Mouse (Mus musculus): ENCODE measurements around the gene Kdm4c.
A peak's percentile ranks its signal among the peaks of the same experiment; 100 is the strongest.
"Not testable (repeated sequence)": the region's sequence is repeated elsewhere in the genome, so short reads cannot be mapped to it uniquely, and the experiment has no call there.

Kdm4c gene

DNA sequence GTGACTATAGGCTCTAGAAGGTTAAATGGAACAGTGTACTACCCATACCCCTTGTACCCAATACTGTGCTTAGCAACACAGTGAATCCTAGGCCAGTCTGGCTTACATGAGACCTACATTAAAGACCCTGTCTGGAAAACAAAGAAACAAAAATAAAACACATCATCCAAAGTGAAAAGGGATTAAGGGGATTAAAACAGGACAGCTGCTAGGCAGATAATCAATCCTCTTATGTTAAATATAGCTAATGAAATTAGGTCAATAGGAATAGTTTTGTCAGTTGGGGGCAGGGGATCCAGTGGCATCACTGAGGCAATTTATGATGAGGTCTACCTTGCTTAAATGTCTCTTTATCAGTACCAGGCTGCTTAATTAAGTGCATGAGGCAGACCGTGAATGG is at the start of gene Kdm4c:
Kdm4c (plus strand) TSS at position 322 of the 400 bp plus-strand sequence.
- DNase-seq, result no peak

DNA sequence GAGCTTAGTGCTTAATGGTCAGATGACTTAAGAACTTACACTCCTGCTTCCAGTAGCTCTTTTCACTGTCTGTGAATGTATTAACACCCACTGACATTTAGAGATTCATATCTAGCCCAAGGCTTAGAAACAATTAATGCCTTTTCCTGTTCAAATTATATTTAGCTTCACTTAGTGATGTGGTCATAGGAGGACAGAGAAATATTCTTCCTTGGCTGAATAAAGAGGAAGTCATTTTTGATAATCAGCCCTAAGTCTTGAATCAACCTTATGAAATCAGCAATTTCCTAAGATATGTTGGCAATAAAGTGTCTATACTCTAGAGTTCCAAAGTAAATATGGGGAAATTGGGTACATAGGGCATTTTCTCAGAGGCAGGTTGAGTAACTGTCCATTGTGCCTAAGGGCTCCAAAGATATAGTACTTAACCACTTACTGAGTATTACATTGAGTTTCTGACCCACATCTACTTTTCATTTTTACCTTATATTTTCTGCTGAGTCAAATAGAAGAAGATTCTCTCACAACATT is 41.0 kb upstream of the Kdm4c start:
- no peak for DNase-seq

DNA sequence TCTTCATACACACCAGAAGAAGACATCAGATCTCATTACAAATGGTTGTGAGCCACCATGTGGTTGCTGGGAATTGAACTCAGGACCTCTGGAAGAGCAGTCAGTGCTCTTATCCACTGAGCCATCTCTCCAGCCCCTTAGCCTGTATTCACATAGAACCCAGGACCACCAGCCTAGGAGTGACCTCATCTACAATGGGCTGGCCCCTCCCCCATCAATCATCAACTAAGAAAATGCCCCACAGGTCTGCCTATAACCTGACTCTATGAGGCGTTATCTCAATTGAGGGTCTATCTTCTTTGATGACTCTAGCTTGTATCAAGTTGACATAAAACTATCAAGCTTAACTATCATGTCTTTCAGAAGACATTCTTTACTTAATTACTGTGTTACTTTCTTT is 20.5 kb upstream of the Kdm4c start:
- not testable (repeated sequence) for DNase-seq

GRCm38 (mm10) chr4:74222360-74222759 is 19.9 kb upstream of the Kdm4c start:
- DNase-seq, result no peak

DNA sequence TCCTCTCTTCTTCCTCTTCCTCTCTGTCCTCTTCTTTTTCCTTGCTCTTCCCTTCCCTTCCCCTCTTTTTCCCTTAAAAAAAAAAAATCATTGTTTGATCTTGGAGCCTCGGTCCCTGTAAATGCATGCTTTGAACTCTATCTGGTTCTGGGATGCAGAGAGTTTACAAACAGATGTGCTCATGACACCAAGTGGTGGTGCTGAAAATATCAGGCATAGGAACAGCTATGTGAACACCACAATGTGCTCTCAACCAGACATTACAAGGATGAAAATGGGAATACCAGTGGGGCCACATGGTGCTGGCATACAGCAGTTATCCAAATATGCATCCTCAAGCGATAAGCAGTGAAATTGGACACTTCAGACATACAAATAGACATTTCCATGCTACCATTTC is 18.1 kb upstream of the Kdm4c start:
- DNase-seq, result no peak

- DNase-seq, result no peak
These were observed 11.3 kb upstream of the Kdm4c start for GRCm38 (mm10) chr4:74230994-74231393.

DNA sequence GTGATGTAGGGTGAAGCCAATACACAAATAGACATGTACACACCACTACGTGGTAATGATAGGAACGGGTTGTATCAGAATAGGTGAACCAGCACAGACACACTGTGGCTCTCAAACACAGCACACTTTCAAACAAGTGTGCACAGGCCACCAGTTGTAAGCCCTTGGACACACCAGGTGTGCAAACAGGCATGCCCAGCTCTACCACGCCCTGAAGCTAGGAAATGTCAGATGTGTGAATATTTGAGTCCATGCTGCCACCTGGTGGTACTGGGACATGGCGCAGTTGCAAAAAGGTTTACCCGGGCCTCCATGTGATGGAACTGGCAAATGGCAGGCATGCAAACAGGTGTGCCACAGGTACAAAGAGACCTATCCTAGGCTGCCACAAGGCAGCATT is 10.9 kb upstream of the Kdm4c start:
- DNase-seq, result peak; percentile 13 to 31

DNA sequence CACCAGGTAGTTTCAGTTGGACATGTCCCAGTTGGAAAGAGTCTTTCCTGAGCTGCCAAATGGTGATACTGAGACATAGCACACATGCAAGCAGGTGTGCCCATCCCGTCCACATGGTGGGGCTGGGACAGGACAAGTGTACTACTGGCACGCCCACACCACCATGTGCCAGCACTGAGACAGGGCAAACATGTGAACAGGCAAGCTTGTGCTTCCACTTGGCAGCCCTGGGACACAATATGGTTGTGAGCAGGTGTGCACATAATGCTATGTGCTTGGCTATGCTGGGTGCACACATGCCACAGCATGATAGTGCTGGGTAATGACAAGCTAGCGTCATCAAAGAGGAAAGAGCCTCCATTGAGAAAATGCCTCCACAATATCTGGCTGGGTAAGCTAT is 8.8 kb upstream of the Kdm4c start:
- no peak for DNase-seq

GRCm38 (mm10) chr4:74251348-74252244 is 9.3 kb downstream of the Kdm4c start:
- DNase-seq, result peak; percentile 94 to 96

GRCm38 (mm10) chr4:74252245-74253105 is 10.2 kb downstream of the Kdm4c start:
- DNase-seq, result peak in 1 of 2 experiments; percentile 13

DNA sequence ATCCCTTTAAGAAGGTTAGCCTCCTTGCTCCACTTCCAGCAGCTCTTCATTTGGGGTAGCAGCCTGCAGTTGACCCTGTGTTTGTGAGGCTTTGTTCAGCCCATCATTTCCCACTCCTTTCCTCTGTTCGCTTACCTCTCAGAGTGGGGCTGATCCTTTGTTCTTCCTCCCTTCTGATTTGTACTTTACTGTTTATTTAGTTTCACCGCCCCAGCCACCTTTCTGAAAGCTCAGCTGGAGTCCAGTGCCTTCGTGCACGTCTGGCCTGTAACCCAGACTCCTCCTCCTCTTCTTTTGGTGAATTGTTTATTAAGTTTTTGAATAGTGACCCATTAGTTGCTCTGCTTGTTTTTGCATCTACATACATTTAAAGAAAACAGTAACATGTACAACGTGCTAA is 15.6 kb downstream of the Kdm4c start:
- DNase-seq, result no peak

GRCm38 (mm10) chr4:74258538-74258937 is 16.2 kb downstream of the Kdm4c start:
- no peak for DNase-seq

GRCm38 (mm10) chr4:74259331-74259730 is 17.0 kb downstream of the Kdm4c start:
- DNase-seq, result no peak

GRCm38 (mm10) chr4:74261879-74262278 is 19.6 kb downstream of the Kdm4c start:
- DNase-seq, result no peak

- DNase-seq, result no peak
These were observed 22.2 kb downstream of the Kdm4c start for GRCm38 (mm10) chr4:74264428-74264955.

GRCm38 (mm10) chr4:74271180-74271579 is 28.9 kb downstream of the Kdm4c start:
- DNase-seq, result no peak

GRCm38 (mm10) chr4:74277486-74277885 is 35.2 kb downstream of the Kdm4c start:
- DNase-seq, result no peak

- no peak for DNase-seq
These were observed 37.9 kb downstream of the Kdm4c start for GRCm38 (mm10) chr4:74280170-74280569.

GRCm38 (mm10) chr4:74287851-74288250 is 45.6 kb downstream of the Kdm4c start:
- no peak for DNase-seq

DNA sequence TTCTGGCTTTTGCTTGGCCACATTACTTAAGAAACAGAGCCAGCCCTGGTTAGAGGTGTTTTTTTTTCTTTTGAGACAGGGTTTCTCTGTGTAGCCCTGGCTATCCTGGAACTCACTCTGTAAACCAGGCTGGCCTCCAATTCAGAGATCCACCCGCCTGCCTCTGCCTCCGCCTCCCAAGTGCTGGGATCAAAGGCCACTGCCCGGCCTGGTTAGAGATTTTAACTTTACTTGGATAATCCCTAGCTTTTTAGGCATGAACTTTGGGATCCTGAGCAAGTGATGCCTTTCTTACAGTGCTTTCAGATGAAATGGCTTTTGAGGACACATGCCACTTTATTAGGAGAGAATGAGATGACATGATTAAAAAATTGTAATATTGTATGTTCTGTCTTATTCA is 52.4 kb downstream of the Kdm4c start:
- DNase-seq, result peak in 1 of 2 experiments; percentile 1

DNA sequence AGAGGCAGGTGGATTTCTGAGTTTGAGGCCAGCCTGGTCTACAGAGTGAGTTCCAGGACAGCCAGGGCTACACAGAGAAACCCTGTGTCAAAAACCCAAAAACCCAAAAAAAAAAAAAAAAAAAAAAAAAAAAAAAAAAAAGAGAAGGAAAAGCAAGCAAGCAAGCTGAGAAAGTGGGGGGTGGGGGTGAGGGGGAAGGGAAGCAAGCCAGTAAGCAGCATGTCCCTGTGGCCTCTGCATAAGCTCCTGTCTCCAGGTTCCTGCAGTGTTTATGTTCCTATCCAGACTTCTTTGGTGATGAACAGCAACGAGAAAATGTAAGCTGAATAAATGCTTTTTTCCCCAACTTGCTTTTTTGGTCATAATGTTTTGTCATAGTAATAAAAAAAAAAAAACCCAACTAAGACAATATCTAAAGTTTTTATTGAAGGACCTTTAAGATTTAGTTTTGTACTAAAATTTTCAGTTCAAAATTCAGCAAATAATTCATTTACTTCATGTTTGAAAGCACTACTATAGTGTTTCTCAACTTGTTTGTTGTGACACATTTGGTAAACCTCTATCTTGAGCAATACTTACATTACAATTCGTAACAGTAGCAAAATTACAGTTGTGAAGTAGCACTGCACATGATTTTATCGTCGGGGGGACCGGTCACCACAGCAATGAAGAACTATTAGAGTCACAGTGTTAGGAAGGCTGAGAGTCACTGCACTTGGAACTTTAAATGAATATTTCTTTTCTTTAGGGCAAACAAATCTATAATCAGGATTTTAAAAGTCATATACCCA is 63.2 kb downstream of the Kdm4c start:
- no peak for DNase-seq

- no peak for DNase-seq
These were observed 68.8 kb downstream of the Kdm4c start for GRCm38 (mm10) chr4:74311135-74311534.

Data from thymus, adult 18-20 months (tissue).